Mouse (Mus musculus): Measurements from ENCODE around the gene Platr17. TPM values are rescaled to one million over a fixed set of nuclear protein-coding genes. Genes with fewer than 3 reads are reported as not detected.
"Not testable (repeated sequence)": the region's sequence is repeated elsewhere in the genome, so short reads cannot be mapped to it uniquely, and the experiment has no call there.

The Platr17 gene
- polyA plus RNA-seq, 1 experiment from 2014 or later: 0.29 TPM

DNA sequence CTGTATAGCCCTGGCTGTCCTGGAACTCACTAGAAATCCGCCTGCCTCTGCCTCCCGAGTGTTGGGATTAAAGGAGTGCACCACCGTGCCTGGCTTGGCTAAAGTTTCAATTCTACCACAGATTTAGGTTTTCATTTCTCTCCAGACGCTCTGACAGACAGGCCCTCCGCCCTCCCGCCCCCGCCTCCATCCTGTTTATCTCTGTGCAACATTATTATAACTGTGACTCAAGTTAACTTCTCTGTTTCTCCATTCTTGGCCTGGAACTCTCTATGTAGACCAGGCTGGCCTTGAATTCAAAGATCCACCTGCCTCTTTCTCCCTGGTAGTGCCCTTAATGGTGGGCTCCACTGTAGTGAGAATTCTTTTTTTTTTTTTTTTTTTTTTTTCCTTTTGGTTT lies 2.4 kb upstream of the Platr17 start:
- Histone ChIP-seq H3K9me3 (replicated peaks) (no peaks in the 10 kb centered on the region), H3K27ac (ENCODE audit: poor library complexity, severe bottlenecking) (no peak overlapping the region), H3K27me3 (replicated peaks) (no peaks in the 10 kb centered on the region), H3K4me2 (no peak overlapping the region), H3K4me3 (no peak overlapping the region), H3K9ac (no peak overlapping the region), H3K36me3 (no peaks in the 10 kb centered on the region), H3K4me1 (replicated peaks) (peaks cover 7% of the 10 kb centered on the region; the same call in 1 of the 2 replicates)
- 81% methylated on average over 7 of the region's 7 CpGs for WGBS
- ATAC-seq (ENCODE audit: insufficient number of reproducible peaks, low FRiP score): no peak

GRCm38 (mm10) chr17:33903911-33904651 lies 854 bp upstream of the Platr17 start:
- H3K9me3 ChIP-seq (replicated peaks): not testable (repeated sequence)

DNA sequence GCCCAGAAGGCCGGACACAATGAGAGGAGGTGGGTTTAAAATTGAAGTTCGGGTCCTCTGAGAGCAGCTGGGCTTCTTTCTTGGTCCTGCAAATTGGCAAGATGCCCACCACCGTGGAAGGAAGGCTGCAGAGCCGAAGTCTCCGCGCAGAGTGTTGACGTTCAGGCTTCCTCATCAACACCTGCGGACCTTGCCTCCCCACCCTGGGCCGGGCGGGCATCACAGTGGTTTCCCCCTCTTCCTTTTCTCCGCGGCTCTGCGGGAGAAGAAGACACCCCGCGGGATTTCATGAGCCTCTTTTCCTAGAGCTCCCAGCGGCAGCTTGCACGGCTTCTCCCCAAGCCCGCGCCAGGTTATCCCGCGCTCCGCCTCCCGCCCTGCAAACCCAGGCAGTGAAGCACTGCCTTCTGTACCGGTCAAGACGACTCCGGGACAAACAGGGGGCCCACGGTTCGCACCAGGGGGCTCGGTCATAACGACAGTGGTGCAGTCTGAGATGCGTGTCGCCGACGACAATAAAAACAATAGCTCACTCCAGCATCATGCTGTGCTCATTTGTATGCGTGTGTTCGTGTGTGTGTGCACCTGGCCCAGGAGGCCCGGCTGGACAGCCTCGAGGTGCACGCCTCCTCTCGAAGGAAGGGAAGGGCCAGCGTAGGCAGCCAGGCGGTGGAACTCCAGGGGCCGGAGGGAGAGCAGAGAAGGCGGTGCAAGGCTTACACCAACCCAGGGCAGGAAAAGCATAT lies 3.6 kb downstream of the Platr17 start:
- Histone ChIP-seq H3K36me3 (peaks cover 28% of the 10 kb centered on the region), H3K9ac (peak overlapping the region; percentile 77), H3K4me3 (peak overlapping the region; percentile 94), H3K4me2 (peak overlapping the region; percentile 100), H3K9me3 (replicated peaks) (no peaks in the 10 kb centered on the region), H3K27ac (ENCODE audit: poor library complexity, severe bottlenecking) (peak overlapping the region; percentile 92), H3K27me3 (replicated peaks) (no peaks in the 10 kb centered on the region), H3K4me1 (replicated peaks) (peaks cover 16% of the 10 kb centered on the region)
- ATAC-seq (ENCODE audit: insufficient number of reproducible peaks, low FRiP score): peak; percentile 48
- WGBS: under 1% methylated on average over 44 of the region's 44 CpGs

More at GRCm38 (mm10) chr17:33903911-33904651, 854 bp upstream of the Platr17 start:
- not testable (repeated sequence) for H3K4me3 ChIP-seq; H3K4me2 ChIP-seq; H3K27me3 ChIP-seq (replicated peaks); H3K36me3 ChIP-seq; ATAC-seq (ENCODE audit: insufficient number of reproducible peaks, low FRiP score); H3K9ac ChIP-seq; H3K27ac ChIP-seq (ENCODE audit: poor library complexity, severe bottlenecking)
- H3K4me1 ChIP-seq (replicated peaks): peaks cover 16% of the 10 kb centered on the region; the same call in 1 of the 2 replicates
- 70% methylated on average over 6 of the region's 6 CpGs for WGBS

DNA sequence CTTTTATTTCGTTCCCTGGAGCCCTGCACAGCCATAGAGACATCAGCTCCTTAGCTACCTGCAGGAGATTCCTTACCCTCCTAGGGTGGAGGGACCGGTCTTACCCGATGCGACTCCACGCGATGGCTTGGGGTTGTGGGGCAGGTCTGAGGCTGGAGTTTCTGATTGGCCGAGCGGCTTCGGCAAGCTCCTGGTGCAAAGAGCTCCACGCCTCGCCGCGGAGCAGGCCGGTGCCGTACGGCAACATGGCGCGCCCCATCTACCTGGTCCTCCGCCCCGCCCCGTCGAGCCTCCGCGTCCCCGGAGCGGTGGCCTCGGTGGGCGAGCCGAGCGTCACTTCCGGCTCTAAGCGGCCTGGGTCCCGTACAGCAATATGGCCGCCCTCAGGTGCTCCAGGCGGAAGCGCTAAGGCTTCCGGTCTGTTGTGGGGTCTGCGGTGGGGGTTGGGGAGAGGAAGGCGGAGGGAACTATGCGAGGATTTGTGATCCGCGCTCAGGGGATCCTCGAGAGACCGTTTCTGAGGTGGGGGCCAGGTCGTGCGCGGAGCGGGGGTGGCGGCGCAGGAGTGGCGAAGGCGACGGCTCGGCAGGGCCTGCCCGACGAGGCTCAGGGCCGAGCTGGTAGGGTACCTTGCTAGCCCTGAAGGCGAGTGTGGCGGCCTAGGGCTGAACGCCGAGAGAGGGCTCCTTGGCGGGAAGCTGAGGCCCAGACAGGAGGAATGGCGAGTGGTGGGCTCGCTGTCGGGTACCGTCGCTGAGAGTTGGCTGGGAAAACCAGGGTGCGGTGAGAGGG lies 4.3 kb downstream of the Platr17 start, which contains the start of gene Daxx:
Daxx (plus strand) TSS at position 338 of the 792 bp plus-strand sequence.
- Histone ChIP-seq H3K4me3 (peak within 1 kb of the TSS; percentile 94), H3K27me3 (replicated peaks) (no peaks in the 10 kb centered on the region), H3K27ac (ENCODE audit: poor library complexity, severe bottlenecking) (peak within 1 kb of the TSS; percentile 92), H3K4me2 (peak within 1 kb of the TSS; percentile 100), H3K36me3 (peaks cover 35% of the 10 kb centered on the region), H3K9me3 (replicated peaks) (no peaks in the 10 kb centered on the region), H3K4me1 (replicated peaks) (peaks cover 16% of the 10 kb centered on the region), H3K9ac (peak within 1 kb of the TSS; percentile 94)
- under 1% methylated on average over 68 of the region's 68 CpGs for WGBS
- ATAC-seq (ENCODE audit: insufficient number of reproducible peaks, low FRiP score): peak; percentile 95

GRCm38 (mm10) chr17:33909869-33910250 lies 4.9 kb downstream of the Platr17 start:
- peak overlapping the region; percentile 94 for H3K9ac ChIP-seq
- H3K36me3 ChIP-seq: peaks cover 41% of the 10 kb centered on the region
- no peaks in the 10 kb centered on the region for H3K9me3 ChIP-seq (replicated peaks)
- ATAC-seq (ENCODE audit: insufficient number of reproducible peaks, low FRiP score): peak; percentile 5; the same call in 1 of the 2 replicates
- no peaks in the 10 kb centered on the region for H3K27me3 ChIP-seq (replicated peaks)
- peak overlapping the region; percentile 92 for H3K27ac ChIP-seq (ENCODE audit: poor library complexity, severe bottlenecking)
- 0% methylated on average over 14 of the region's 14 CpGs for WGBS
- H3K4me1 ChIP-seq (replicated peaks): peaks cover 19% of the 10 kb centered on the region
- peak overlapping the region; percentile 94 for H3K4me3 ChIP-seq
- peak overlapping the region; percentile 100 for H3K4me2 ChIP-seq

GRCm38 (mm10) chr17:33910346-33911051 lies 5.6 kb downstream of the Platr17 start:
- ATAC-seq (ENCODE audit: insufficient number of reproducible peaks, low FRiP score): no peak
- Histone ChIP-seq H3K9ac (peak overlapping the region; percentile 94), H3K4me3 (peak overlapping the region; percentile 94), H3K36me3 (peaks cover 45% of the 10 kb centered on the region), H3K4me1 (replicated peaks) (peaks cover 24% of the 10 kb centered on the region), H3K27ac (ENCODE audit: poor library complexity, severe bottlenecking) (peak overlapping the region; percentile 92), H3K9me3 (replicated peaks) (no peaks in the 10 kb centered on the region), H3K4me2 (peak overlapping the region; percentile 100), H3K27me3 (replicated peaks) (no peaks in the 10 kb centered on the region)
- 44% methylated on average over 11 of the region's 11 CpGs for WGBS

- no peak overlapping the region for H3K4me2 ChIP-seq
Observed at GRCm38 (mm10) chr17:33911052-33911812, 6.3 kb downstream of the Platr17 start.

GRCm38 (mm10) chr17:33911813-33912414 lies 7.0 kb downstream of the Platr17 start:
- no peaks in the 10 kb centered on the region for H3K9me3 ChIP-seq (replicated peaks)
- H3K4me3 ChIP-seq: no peak overlapping the region
- peaks cover 45% of the 10 kb centered on the region for H3K36me3 ChIP-seq
- WGBS: 91% methylated on average over 28 of the region's 28 CpGs
- H3K4me2 ChIP-seq: no peak overlapping the region
- H3K4me1 ChIP-seq (replicated peaks): peaks cover 27% of the 10 kb centered on the region
- H3K9ac ChIP-seq: no peak overlapping the region
- ATAC-seq (ENCODE audit: insufficient number of reproducible peaks, low FRiP score): no peak
- no peaks in the 10 kb centered on the region for H3K27me3 ChIP-seq (replicated peaks)
- H3K27ac ChIP-seq (ENCODE audit: poor library complexity, severe bottlenecking): no peak overlapping the region

More at GRCm38 (mm10) chr17:33911052-33911812, 6.3 kb downstream of the Platr17 start:
- 90% methylated on average over 31 of the region's 31 CpGs for WGBS
- no peaks in the 10 kb centered on the region for H3K27me3 ChIP-seq (replicated peaks)
- H3K4me1 ChIP-seq (replicated peaks): peaks cover 24% of the 10 kb centered on the region
- H3K9me3 ChIP-seq (replicated peaks): no peaks in the 10 kb centered on the region
- no peak overlapping the region for H3K4me3 ChIP-seq
- H3K36me3 ChIP-seq: peaks cover 45% of the 10 kb centered on the region
- no peak overlapping the region for H3K9ac ChIP-seq
- H3K27ac ChIP-seq (ENCODE audit: poor library complexity, severe bottlenecking): no peak overlapping the region
- ATAC-seq (ENCODE audit: insufficient number of reproducible peaks, low FRiP score): no peak

GRCm38 (mm10) chr17:33913264-33913663 lies 8.3 kb downstream of the Platr17 start:
- H3K4me3 ChIP-seq: no peak overlapping the region
- no peaks in the 10 kb centered on the region for H3K9me3 ChIP-seq (replicated peaks)
- no peak overlapping the region for H3K27ac ChIP-seq (ENCODE audit: poor library complexity, severe bottlenecking)
- H3K4me2 ChIP-seq: no peak overlapping the region
- H3K4me1 ChIP-seq (replicated peaks): peaks cover 32% of the 10 kb centered on the region
- ATAC-seq (ENCODE audit: insufficient number of reproducible peaks, low FRiP score): no peak
- 91% methylated on average over 10 of the region's 10 CpGs for WGBS
- no peak overlapping the region for H3K9ac ChIP-seq
- H3K36me3 ChIP-seq: peaks cover 58% of the 10 kb centered on the region
- no peaks in the 10 kb centered on the region for H3K27me3 ChIP-seq (replicated peaks)

Measured in heart, embryonic 12.5 days (tissue).